In genomic region chr3:54797211-54797610, GRCm38 (mm10) we compare ENCODE assay signal across 8 mouse cellular contexts. TPM values are rescaled to one million over a fixed set of nuclear protein-coding genes. Genes with fewer than 3 reads are reported as not detected.
DNase-seq lines count a peak whose midpoint lies in the region; ATAC-seq and TF ChIP-seq lines count a peak whose summit lies in the region.

No protein-coding gene starts in this region.

- ATAC-seq in forebrain, embryonic 11.5 days (replicated peaks; ENCODE audit: low FRiP score): no peak; the same call in 1 of the 2 replicates
- no peak; the same call in 1 of the 2 replicates for ATAC-seq in forebrain, embryonic 15.5 days (replicated peaks)
- peak; percentile 77 for ATAC-seq in hindbrain, postnatal 0 days
- peak; percentile 71 for ATAC-seq in megakaryocyte, adult 5-6 weeks (ENCODE audit: poor library complexity, severe bottlenecking)

- no peaks in the 10 kb centered on the region for H3K27me3 ChIP-seq in forebrain, embryonic 11.5 days (ENCODE audit: control insufficient read depth, insufficient read depth, low read length)
- H3K27me3 ChIP-seq in forebrain, embryonic 15.5 days: no peaks in the 10 kb centered on the region
- no peaks in the 10 kb centered on the region for H3K27me3 ChIP-seq in hindbrain, postnatal 0 days (ENCODE audit: insufficient read depth, low read length)

- 38% methylated on average over 16 of the region's 16 CpGs for WGBS in forebrain, embryonic 11.5 days
- 36% methylated on average over 16 of the region's 16 CpGs for WGBS in forebrain, embryonic 15.5 days
- WGBS in hindbrain, postnatal 0 days: 32% methylated on average over 16 of the region's 16 CpGs

- no peak overlapping the region for H3K27ac ChIP-seq in forebrain, embryonic 11.5 days (ENCODE audit: low read depth, low read length)
- no peak overlapping the region for H3K27ac ChIP-seq in forebrain, embryonic 15.5 days (replicated peaks)
- no peak overlapping the region for H3K27ac ChIP-seq in hindbrain, postnatal 0 days

- DNase-seq in forebrain, embryonic 11.5 days (ENCODE audit: low spot score): peak; percentile 53
- peak; percentile 80 for DNase-seq in brain, adult 2 months (ENCODE audit: low read depth, low spot score)
- peak; percentile 20 for DNase-seq in forelimb bud, embryonic 11.5 days (ENCODE audit: low read depth, low spot score)
- peak; percentile 68 for DNase-seq in hindbrain, postnatal 0 days (ENCODE audit: low spot score)
- peak; percentile 25 to 34 for DNase-seq in left cerebral cortex, adult 8-10 months (ENCODE audit: low spot score in 2 of 2)
- peak; percentile 60 to 75 for DNase-seq in right cerebral cortex, postnatal 10 days (ENCODE audit: low spot score in 2 of 2)

- H3K9ac ChIP-seq in forebrain, embryonic 11.5 days (ENCODE audit: low read length): no peak overlapping the region
- no peak overlapping the region for H3K9ac ChIP-seq in forebrain, embryonic 15.5 days (replicated peaks)
- H3K9ac ChIP-seq in hindbrain, postnatal 0 days (replicated peaks; ENCODE audit: low read length): no peak overlapping the region

- peaks cover 4% of the 10 kb centered on the region; the same call in 1 of the 2 replicates for H3K9me3 ChIP-seq in forebrain, embryonic 11.5 days (ENCODE audit: control insufficient read depth, low read length)
- H3K9me3 ChIP-seq in forebrain, embryonic 15.5 days: peaks cover 5% of the 10 kb centered on the region; the same call in 1 of the 2 replicates
- no peaks in the 10 kb centered on the region for H3K9me3 ChIP-seq in hindbrain, postnatal 0 days (ENCODE audit: low read length)

- no peaks in the 10 kb centered on the region for H3K36me3 ChIP-seq in forebrain, embryonic 11.5 days (ENCODE audit: control insufficient read depth, insufficient read depth, low read length)
- no peaks in the 10 kb centered on the region for H3K36me3 ChIP-seq in forebrain, embryonic 15.5 days
- H3K36me3 ChIP-seq in hindbrain, postnatal 0 days (ENCODE audit: insufficient read depth, low read length): no peaks in the 10 kb centered on the region; the same call in 1 of the 2 replicates

- no peak overlapping the region for H3K4me3 ChIP-seq in forebrain, embryonic 11.5 days (ENCODE audit: low read depth, low read length)
- no peak overlapping the region for H3K4me3 ChIP-seq in forebrain, embryonic 15.5 days
- H3K4me3 ChIP-seq in hindbrain, postnatal 0 days (ENCODE audit: low read length): no peak overlapping the region

- H3K4me2 ChIP-seq in forebrain, embryonic 11.5 days (ENCODE audit: low read depth, low read length, severe bottlenecking): no peak overlapping the region
- no peak overlapping the region for H3K4me2 ChIP-seq in forebrain, embryonic 15.5 days (replicated peaks)
- H3K4me2 ChIP-seq in hindbrain, postnatal 0 days (ENCODE audit: low read depth, low read length): no peak overlapping the region

- H3K4me1 ChIP-seq in forebrain, embryonic 11.5 days (replicated peaks; ENCODE audit: control insufficient read depth, insufficient read depth, low read length): no peaks in the 10 kb centered on the region
- H3K4me1 ChIP-seq in forebrain, embryonic 15.5 days: no peaks in the 10 kb centered on the region
- H3K4me1 ChIP-seq in hindbrain, postnatal 0 days (ENCODE audit: insufficient read depth, low read length): no peaks in the 10 kb centered on the region

- TF ChIP-seq CTCF in hindbrain, postnatal 0 days (IDR thresholded peaks at IDR 0.05; ENCODE audit: low read depth): peak; percentile 74

RNA-seq across cellular contexts. Expression of gene Rfxap, which starts 10.4 kb away (rescaled TPM):
- 57.6 and 65.6 TPM in 2 replicates for polyA plus RNA-seq in forebrain, embryonic 11.5 days (2014; fragmentation: Nextera tagmentation; extraction: Ambion mirVana)
- polyA plus RNA-seq in forebrain, embryonic 15.5 days (2015; fragmentation: Nextera tagmentation; extraction: Ambion mirVana): 39.0 and 45.7 TPM in 2 replicates
- 29.7 and 33.9 TPM in 2 replicates for total RNA-seq in hindbrain, postnatal 0 days (2014; rRNA removed)
- polyA plus RNA-seq in hindbrain, postnatal 0 days (2015; fragmentation: Nextera tagmentation; extraction: Ambion mirVana): 46.2 and 49.7 TPM in 2 replicates
- 10 to 100 TPM; 35.3 to 57.7 (median 46.8) TPM for total RNA-seq in left cerebral cortex, adult 8-10 months (2022)
- 47.3 and 53.8 TPM in 2 replicates for total RNA-seq in megakaryocyte, adult 5-6 weeks (2015)
- 42.0 and 58.7 TPM in 2 replicates for total RNA-seq in megakaryocyte, adult 5-6 weeks (2017)

RNA-seq across cellular contexts. Expression of gene Smad9, which starts 41.8 kb away (rescaled TPM):
- 0.32 and 0.33 TPM in 2 replicates for polyA plus RNA-seq in forebrain, embryonic 11.5 days (2014; fragmentation: Nextera tagmentation; extraction: Ambion mirVana)
- polyA plus RNA-seq in forebrain, embryonic 15.5 days (2015; fragmentation: Nextera tagmentation; extraction: Ambion mirVana): 0.17 and 0.25 TPM in 2 replicates
- total RNA-seq in hindbrain, postnatal 0 days (2014; rRNA removed): 4.9 and 6.7 TPM in 2 replicates
- polyA plus RNA-seq in hindbrain, postnatal 0 days (2015; fragmentation: Nextera tagmentation; extraction: Ambion mirVana): 0.96 and 1.1 TPM in 2 replicates
- total RNA-seq in left cerebral cortex, adult 8-10 months (2022): 10 to 100 TPM; 11.0 to 12.5 (median 11.6) TPM
- not detected in 2 replicates for total RNA-seq in megakaryocyte, adult 5-6 weeks (2015)
- not detected in 2 replicates for total RNA-seq in megakaryocyte, adult 5-6 weeks (2017)

Comparison
In these comparisons a context has a peak if more than half of its experiments do, and no peak if none do; other contexts are left out.
1. ATAC-seq: peak in hindbrain, postnatal 0 days (single experiment) and megakaryocyte, adult 5-6 weeks (single experiment); none in forebrain, embryonic 11.5 days (single experiment) and forebrain, embryonic 15.5 days (single experiment).
2. DNase-seq: peak in every context shown above with its lines; median percentile 80 in brain, adult 2 months; 68 in hindbrain, postnatal 0 days; 68 in right cerebral cortex, postnatal 10 days; 53 in forebrain, embryonic 11.5 days; 30 in left cerebral cortex, adult 8-10 months; 20 in forelimb bud, embryonic 11.5 days.